Mouse (Mus musculus): ENCODE measurements around the gene 2310009B15Rik.

DNA sequence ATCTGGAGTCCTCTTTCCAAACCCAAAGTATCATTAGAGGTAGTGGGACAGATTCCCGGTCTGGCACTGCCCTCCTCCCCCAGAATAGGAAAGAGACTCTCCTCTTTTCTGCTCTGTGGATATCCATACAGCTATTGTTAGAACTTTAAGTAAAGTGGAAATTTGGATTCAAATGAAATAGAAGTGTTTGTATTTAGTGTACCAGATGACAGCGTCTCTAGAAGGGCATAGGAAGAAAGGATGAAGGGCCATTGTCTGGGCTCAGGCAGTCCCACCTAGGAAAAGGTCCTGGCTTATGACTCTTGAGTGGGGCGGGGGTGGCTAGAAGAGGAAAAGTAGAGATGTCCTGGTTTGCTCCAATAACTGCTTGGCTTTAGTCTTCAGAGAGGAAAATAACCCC, 11.2 kb downstream of the 2310009B15Rik start:
- no peak for TF ChIP-seq TAL1 (IDR thresholded peaks at IDR 0.05; ENCODE audit: low read length)
- no peak for TF ChIP-seq GATA1 (IDR thresholded peaks at IDR 0.05; ENCODE audit: low read length)

Measured in erythroblast, embryonic 14.5 days (primary cell).